Mouse (Mus musculus) brain, embryonic 18.5 days (tissue): ENCODE measurements around the gene Tom1l1.

Experiments
- DNase-seq: peaks from one replicate; pipeline ENCODE4 v3.0.0-alpha.2; 2012; ENCODE audit warnings: low read depth, low spot score

Gene Tom1l1

GRCm38 (mm10) chr11:90667325-90667724, 20.8 kb downstream of the Tom1l1 start:
- DNase-seq, result no peak

GRCm38 (mm10) chr11:90666916-90667315, 21.2 kb downstream of the Tom1l1 start:
- no peak for DNase-seq

GRCm38 (mm10) chr11:90666144-90666757, 21.9 kb downstream of the Tom1l1 start:
- DNase-seq, result no peak

GRCm38 (mm10) chr11:90665161-90665560, 23.0 kb downstream of the Tom1l1 start:
- peak; percentile 24 for DNase-seq

- DNase-seq, result no peak
These were observed 23.7 kb downstream of the Tom1l1 start for GRCm38 (mm10) chr11:90664345-90664986.

- no peak for DNase-seq
These were observed 24.4 kb downstream of the Tom1l1 start for GRCm38 (mm10) chr11:90663618-90664297.

- no peak for DNase-seq
These were observed 25.1 kb downstream of the Tom1l1 start for GRCm38 (mm10) chr11:90663052-90663451.

- no peak for DNase-seq
These were observed 27.5 kb downstream of the Tom1l1 start for GRCm38 (mm10) chr11:90660662-90661061.

GRCm38 (mm10) chr11:90657527-90657926, 30.6 kb downstream of the Tom1l1 start:
- DNase-seq, result no peak

GRCm38 (mm10) chr11:90652603-90653002, 35.6 kb downstream of the Tom1l1 start:
- DNase-seq, result no peak

- no peak for DNase-seq
These were observed 37.8 kb downstream of the Tom1l1 start for GRCm38 (mm10) chr11:90650231-90650885.

- no peak for DNase-seq
These were observed 38.4 kb downstream of the Tom1l1 start for GRCm38 (mm10) chr11:90649777-90650176.

- DNase-seq, result no peak
These were observed 49.8 kb downstream of the Tom1l1 start for GRCm38 (mm10) chr11:90638312-90638830.

GRCm38 (mm10) chr11:90637440-90638311, 50.5 kb downstream of the Tom1l1 start, which contains the start of the genes Stxbp4 and Cox11:
TSS of gene Stxbp4 (minus strand) at chr11:90638084.
TSS of gene Cox11 (plus strand) at chr11:90638173.
- DNase-seq, result peak; percentile 94

GRCm38 (mm10) chr11:90634661-90635060, 53.5 kb downstream of the Tom1l1 start:
- DNase-seq, result no peak

GRCm38 (mm10) chr11:90632480-90632879, 55.7 kb downstream of the Tom1l1 start:
- DNase-seq, result no peak

GRCm38 (mm10) chr11:90627751-90628150, 60.4 kb downstream of the Tom1l1 start:
- no peak for DNase-seq

GRCm38 (mm10) chr11:90625174-90625573, 63.0 kb downstream of the Tom1l1 start:
- DNase-seq, result no peak

- DNase-seq, result no peak
These were observed 64.7 kb downstream of the Tom1l1 start for GRCm38 (mm10) chr11:90623477-90623876.

GRCm38 (mm10) chr11:90622500-90622899, 65.7 kb downstream of the Tom1l1 start:
- no peak for DNase-seq

- DNase-seq, result no peak
These were observed 66.1 kb downstream of the Tom1l1 start for GRCm38 (mm10) chr11:90622044-90622443.
